Mouse (Mus musculus) hindbrain, embryonic 10.5 days (tissue): ENCODE data around the gene Sec1. TPM values are rescaled to one million over a fixed set of nuclear protein-coding genes. Genes with fewer than 3 reads are reported as not detected.

Experiments
- DNase-seq: peaks from one replicate; pipeline ENCODE4 v3.0.0-alpha.2; 2017; ENCODE audit warnings: low spot score
- H3K27ac ChIP-seq: fragments of 300-500 bp; sonication (generic); 2 replicates; pipeline ENCODE4 v1.5.1; 2016; ENCODE audit warnings: mild to moderate bottlenecking, moderate library complexity
- H3K27me3 ChIP-seq: fragments of 300-500 bp; sonication (generic); 2 replicates; pipeline ENCODE4 v1.6.1; 2016; ENCODE audit warnings: mild to moderate bottlenecking; ENCODE audit not compliant: poor library complexity, insufficient read depth, severe bottlenecking
- H3K36me3 ChIP-seq: fragments of 300-500 bp; sonication (generic); 2 replicates; pipeline ENCODE4 v1.6.1; 2016; ENCODE audit warnings: mild to moderate bottlenecking, moderate library complexity
- H3K4me1 ChIP-seq: fragments of 300-500 bp; sonication (generic); replicated peaks from 2 replicates; pipeline ENCODE4 v1.6.1; 2016; ENCODE audit warnings: mild to moderate bottlenecking
- H3K4me3 ChIP-seq: fragments of 300-500 bp; sonication (generic); 2 replicates; pipeline ENCODE4 v1.5.1; 2016; ENCODE audit warnings: mild to moderate bottlenecking, moderate library complexity
- H3K9me3 ChIP-seq: fragments of 300-500 bp; sonication (generic); 2 replicates; pipeline ENCODE4 v1.6.1; 2016; ENCODE audit warnings: mild to moderate bottlenecking, moderate library complexity
- WGBS: fragments of 180-500 bp; shearing (Covaris S2); methylation state at CpG from one replicate; pipeline ENCODE4 v1.1.7; 2016; 5-methylcytosine and 5-hydroxymethylcytosine counted together
- polyA plus RNA-seq: library from polyadenylated mRNA; unstranded; fragments of >200 nt; fragmentation: Nextera tagmentation; extraction: Ambion mirVana; gene quantifications from 2 replicates; pipeline ENCODE4 v1.2.1, GENCODE M21; 2016

Gene Sec1
- polyA plus RNA-seq, 1 experiment from 2014 or later = 0.77 TPM

DNA sequence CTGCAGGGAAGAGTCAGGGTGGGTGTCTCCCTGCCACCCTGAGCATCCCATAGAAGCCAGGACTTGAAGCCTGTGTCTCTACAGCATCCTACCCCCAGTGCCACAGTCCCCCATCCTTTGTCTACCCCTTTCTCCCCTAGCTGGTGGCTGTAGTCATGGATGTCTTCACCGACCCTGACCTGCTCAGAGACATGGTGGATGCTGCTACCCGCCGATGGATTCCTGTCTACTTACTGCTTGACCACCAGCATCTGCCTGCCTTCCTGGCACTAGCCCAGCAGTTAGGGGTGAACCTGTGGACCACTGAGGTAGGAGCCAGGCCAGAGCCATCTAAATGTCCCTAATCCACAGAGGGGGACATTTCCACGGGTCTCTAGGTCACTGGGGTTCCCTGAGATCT lies 29.1 kb upstream of the Sec1 start:
- DNase-seq = no peak
- no peaks in the 10 kb centered on the region for H3K9me3 ChIP-seq
- no peak overlapping the region for H3K27ac ChIP-seq
- H3K4me3 ChIP-seq = no peak overlapping the region
- H3K27me3 ChIP-seq = no peaks in the 10 kb centered on the region
- 93% methylated on average over 4 of the region's 4 CpGs for WGBS
- H3K4me1 ChIP-seq = peaks cover 32% of the 10 kb centered on the region
- peaks cover 96% of the 10 kb centered on the region for H3K36me3 ChIP-seq

DNA sequence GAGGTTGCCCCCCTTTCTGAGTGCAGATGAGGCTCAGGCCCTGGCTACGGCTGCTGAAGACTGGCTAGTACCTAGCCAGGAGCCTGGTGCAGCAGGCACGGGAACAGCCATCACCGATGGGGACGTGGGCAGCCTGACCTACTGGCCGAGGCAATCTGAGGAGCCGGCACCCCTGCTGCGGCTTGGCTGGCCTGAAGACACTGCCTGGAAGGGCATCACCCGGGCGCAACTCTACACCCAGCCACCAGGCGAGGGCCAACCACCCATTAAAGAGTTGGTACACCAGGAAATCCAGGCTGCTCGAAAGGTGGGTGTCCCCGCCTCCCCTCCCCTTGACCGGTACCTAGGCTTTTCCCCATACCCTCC lies 28.1 kb upstream of the Sec1 start:
- H3K9me3 ChIP-seq = no peaks in the 10 kb centered on the region
- no peaks in the 10 kb centered on the region for H3K27me3 ChIP-seq
- 0 out of 2 replicates have a peak overlapping the region, but pooled peaks have one; percentile 9 for H3K27ac ChIP-seq
- H3K4me3 ChIP-seq = no peak overlapping the region
- H3K36me3 ChIP-seq = peaks cover 86% of the 10 kb centered on the region
- 88% methylated on average over 13 of the region's 13 CpGs for WGBS
- peaks cover 32% of the 10 kb centered on the region for H3K4me1 ChIP-seq
- DNase-seq = no peak

DNA sequence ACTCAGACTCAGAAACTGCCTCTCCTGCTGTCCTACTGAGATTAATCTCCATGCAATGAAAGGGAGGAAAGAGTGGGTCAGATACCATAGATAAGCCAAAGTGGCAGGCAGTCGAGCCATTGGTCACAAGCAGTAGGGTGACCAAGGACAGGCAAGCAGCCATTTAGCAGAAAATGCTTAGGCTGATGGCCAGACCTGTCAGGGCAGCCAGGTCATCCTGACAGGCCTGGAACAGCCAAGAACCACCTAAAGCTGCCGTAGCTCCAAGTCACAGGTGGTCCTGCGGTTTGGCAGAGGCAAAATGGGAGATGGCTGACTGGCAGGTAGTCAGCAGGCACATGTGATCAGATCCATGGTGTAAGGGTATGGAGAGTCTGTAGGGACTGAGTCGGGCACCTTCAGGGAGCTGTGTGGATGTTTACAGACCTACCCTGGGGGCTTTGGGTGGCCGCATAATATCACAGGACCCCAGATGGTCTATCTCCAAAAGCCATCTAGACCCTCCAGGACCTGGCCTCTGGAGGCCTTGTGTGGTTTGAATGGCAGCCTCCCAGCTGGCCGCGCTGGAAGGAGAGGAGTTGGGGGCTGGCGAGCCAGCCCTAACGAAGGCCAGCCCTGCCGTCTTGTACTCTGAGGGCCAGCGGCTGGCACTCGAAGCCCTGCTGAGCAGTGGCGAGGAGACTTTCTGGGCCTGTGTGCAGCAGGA lies 27.6 kb upstream of the Sec1 start:
- H3K36me3 ChIP-seq = peaks cover 81% of the 10 kb centered on the region
- 74% methylated on average over 13 of the region's 13 CpGs for WGBS
- H3K27me3 ChIP-seq = no peaks in the 10 kb centered on the region
- H3K9me3 ChIP-seq = no peaks in the 10 kb centered on the region
- H3K4me3 ChIP-seq = no peak overlapping the region
- 0 out of 2 replicates have a peak overlapping the region, but pooled peaks have one; percentile 9 for H3K27ac ChIP-seq
- DNase-seq = no peak
- H3K4me1 ChIP-seq = peaks cover 37% of the 10 kb centered on the region

DNA sequence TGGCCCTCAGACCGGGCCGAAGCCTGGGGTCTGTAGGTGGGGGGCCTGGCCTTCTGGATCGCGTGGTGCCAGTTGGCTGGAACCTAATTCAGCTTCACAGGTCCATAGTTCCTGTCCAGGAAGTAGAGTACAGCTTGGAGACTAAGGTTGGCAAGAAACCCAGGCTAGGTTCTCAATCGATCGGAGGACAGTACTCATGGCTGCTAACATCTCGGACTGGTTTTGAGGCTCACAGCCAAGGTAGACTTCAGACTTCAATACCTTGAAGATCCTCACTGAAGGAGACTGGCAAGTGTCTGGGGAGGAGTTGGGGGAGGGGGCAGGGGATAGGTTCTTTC lies 27.0 kb upstream of the Sec1 start:
- Histone ChIP-seq H3K27me3 (no peaks in the 10 kb centered on the region), H3K4me1 (peaks cover 43% of the 10 kb centered on the region), H3K36me3 (peaks cover 75% of the 10 kb centered on the region), H3K27ac (no peak overlapping the region), H3K9me3 (no peaks in the 10 kb centered on the region), H3K4me3 (no peak overlapping the region)
- WGBS = 85% methylated on average over 7 of the region's 7 CpGs
- no peak for DNase-seq

DNA sequence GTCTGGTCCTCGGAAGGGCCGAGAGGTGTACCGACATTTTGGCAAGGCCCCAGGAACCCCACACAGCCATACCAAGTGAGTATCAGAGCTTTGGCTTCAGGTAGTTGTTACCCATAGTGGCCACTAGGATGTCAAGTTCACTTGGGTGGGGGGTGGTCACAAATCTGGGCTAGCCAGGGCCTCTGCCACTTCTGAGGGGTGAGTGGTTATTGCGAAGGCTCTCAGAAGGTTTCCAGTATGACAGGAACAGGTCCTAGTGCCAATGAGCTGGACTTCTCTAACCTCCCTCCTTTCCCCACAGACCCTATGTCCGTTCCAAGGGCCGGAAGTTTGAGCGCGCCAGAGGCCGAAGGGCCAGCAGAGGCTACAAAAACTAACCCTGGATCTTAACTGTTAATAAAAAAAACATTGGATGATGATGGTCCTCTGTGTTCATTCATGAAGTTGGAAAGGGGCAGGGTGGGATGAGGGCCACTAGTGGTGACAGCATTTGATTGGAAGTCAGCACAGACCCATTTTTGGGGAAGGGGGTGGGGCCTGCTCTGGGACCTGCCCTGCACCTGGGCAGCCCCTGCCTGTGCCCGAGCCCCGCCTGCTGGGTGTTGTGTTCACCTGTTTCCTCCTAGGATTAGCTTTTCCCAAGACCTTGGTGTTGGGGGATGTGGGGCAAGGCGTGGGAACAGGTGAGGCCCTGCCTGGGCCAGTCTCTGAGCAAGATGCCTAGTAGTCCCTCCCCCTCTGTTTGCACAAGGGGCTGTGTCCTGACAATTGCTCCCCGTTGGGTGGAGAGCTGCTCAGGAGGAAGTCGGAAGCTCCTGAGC lies 26.4 kb upstream of the Sec1 start, which contains the start of gene Fam83e:
TSS of gene Fam83e (plus strand) at position 800 of the 821 bp plus-strand sequence.
- 88% methylated on average over 14 of the region's 14 CpGs for WGBS
- Histone ChIP-seq H3K4me3 (peak within 1 kb of the TSS; percentile 91; the same call in 1 of the 2 replicates), H3K4me1 (peaks cover 48% of the 10 kb centered on the region), H3K27ac (no peak within 1 kb of the TSS), H3K27me3 (no peaks in the 10 kb centered on the region), H3K36me3 (peaks cover 69% of the 10 kb centered on the region), H3K9me3 (no peaks in the 10 kb centered on the region)
- DNase-seq = no peak

DNA sequence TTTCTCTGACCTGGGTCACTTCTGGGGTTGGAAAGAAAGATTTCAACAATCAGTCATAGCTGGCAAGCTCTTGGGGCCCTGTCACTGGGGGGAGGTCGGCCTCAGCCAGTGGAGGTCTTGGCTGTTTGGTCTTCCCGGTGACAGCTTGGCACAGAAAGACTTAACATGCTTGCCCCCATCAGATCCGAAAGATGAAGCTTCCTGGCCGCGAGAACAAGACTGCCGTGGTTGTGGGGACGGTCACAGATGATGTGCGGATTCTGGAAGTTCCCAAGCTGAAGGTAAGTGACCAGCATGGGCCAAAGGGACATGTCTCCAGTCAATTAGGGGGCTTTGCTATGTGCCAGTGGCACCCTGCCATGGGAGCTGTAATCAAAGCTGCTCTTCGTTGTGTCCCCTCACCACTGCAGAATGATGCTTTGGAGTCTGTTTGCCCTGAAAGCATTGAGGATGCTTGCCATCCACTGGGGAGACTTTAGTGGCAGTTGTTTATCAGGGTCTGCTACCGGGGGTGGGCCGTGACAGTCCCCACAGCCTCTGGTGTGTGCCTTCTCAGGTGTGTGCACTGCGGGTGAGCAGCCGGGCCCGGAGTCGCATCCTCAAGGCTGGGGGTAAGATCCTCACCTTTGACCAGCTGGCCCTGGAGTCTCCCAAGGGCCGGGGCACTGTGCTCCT lies 25.7 kb upstream of the Sec1 start:
- Histone ChIP-seq H3K4me3 (peak overlapping the region; percentile 91), H3K9me3 (no peaks in the 10 kb centered on the region), H3K4me1 (peaks cover 55% of the 10 kb centered on the region), H3K27me3 (no peaks in the 10 kb centered on the region), H3K36me3 (peaks cover 62% of the 10 kb centered on the region), H3K27ac (no peak overlapping the region)
- WGBS = 91% methylated on average over 16 of the region's 16 CpGs
- DNase-seq = no peak

DNA sequence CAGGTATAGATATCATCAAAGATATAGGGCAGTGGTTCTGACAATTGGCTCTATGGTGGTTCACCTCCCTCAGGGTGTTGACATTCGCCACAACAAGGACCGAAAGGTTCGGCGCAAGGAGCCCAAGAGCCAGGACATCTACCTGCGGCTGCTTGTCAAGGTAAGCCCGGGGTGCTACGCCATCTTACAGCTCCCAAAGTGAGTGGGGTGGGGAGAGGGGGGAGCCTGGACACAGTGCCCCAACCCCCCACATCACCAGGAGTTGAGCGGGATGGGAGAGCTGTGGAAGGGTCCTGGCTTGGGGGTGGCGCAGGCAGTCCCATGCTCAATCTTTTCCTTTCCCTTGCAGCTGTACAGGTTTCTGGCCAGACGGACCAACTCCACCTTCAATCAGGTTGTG lies 25.0 kb upstream of the Sec1 start:
- Histone ChIP-seq H3K4me1 (peaks cover 62% of the 10 kb centered on the region), H3K27me3 (no peaks in the 10 kb centered on the region), H3K9me3 (no peaks in the 10 kb centered on the region), H3K4me3 (peak overlapping the region; percentile 91), H3K27ac (peak overlapping the region; percentile 98), H3K36me3 (peaks cover 55% of the 10 kb centered on the region)
- 86% methylated on average over 10 of the region's 10 CpGs for WGBS
- no peak for DNase-seq

DNA sequence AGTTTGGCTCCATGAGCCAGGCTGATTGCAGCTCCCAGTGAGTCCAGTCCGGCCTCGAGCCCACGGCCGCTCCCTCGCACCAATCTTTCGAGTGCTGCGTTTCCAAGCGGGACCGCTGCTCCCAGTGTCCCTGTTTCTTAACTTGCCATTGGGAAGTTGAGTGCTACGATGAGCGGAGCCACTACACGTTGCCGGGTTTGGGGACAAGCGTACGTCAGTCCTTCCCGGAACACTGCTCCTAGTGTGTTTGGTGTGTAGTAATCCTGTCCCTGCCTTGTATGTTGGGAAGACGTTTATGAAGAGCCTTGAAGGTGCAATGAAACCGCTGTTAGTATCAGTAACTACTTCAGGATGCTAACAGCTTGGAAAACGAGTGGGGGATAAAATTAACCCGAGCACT lies 24.1 kb upstream of the Sec1 start:
- Histone ChIP-seq H3K9me3 (no peaks in the 10 kb centered on the region), H3K27ac (peak overlapping the region; percentile 98), H3K4me3 (peak overlapping the region; percentile 91), H3K27me3 (no peaks in the 10 kb centered on the region), H3K4me1 (peaks cover 66% of the 10 kb centered on the region), H3K36me3 (peaks cover 51% of the 10 kb centered on the region)
- under 1% methylated on average over 20 of the region's 20 CpGs for WGBS
- no peak for DNase-seq

DNA sequence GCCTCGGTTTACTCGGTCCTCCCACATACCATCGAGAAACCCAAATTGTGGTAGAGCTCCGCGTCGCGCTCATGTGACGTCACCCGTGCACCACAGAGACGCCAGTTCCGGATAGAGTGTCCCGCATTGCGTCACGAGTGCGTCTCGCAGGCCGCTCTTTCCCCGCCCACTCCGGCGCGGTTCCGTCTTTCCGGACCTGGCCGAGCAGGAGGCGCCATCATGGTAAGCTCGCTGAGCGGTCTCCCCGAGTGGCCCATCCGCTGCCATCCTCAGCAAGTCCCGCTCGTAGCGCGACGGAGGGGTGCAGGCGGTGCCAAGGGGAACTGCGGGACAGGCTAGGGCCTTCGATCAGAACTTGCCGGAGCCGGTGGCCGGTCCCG lies 23.7 kb upstream of the Sec1 start, which contains the start of gene Sphk2:
TSS of gene Sphk2 (minus strand) at position 85 of the 380 bp plus-strand sequence.
- peak; percentile 99 for DNase-seq
- peaks cover 69% of the 10 kb centered on the region for H3K4me1 ChIP-seq
- H3K9me3 ChIP-seq = no peaks in the 10 kb centered on the region
- peak within 1 kb of the TSS; percentile 91 for H3K4me3 ChIP-seq
- peak within 1 kb of the TSS; percentile 98 for H3K27ac ChIP-seq
- H3K27me3 ChIP-seq = no peaks in the 10 kb centered on the region
- under 1% methylated on average over 41 of the region's 41 CpGs for WGBS
- H3K36me3 ChIP-seq = peaks cover 51% of the 10 kb centered on the region

DNA sequence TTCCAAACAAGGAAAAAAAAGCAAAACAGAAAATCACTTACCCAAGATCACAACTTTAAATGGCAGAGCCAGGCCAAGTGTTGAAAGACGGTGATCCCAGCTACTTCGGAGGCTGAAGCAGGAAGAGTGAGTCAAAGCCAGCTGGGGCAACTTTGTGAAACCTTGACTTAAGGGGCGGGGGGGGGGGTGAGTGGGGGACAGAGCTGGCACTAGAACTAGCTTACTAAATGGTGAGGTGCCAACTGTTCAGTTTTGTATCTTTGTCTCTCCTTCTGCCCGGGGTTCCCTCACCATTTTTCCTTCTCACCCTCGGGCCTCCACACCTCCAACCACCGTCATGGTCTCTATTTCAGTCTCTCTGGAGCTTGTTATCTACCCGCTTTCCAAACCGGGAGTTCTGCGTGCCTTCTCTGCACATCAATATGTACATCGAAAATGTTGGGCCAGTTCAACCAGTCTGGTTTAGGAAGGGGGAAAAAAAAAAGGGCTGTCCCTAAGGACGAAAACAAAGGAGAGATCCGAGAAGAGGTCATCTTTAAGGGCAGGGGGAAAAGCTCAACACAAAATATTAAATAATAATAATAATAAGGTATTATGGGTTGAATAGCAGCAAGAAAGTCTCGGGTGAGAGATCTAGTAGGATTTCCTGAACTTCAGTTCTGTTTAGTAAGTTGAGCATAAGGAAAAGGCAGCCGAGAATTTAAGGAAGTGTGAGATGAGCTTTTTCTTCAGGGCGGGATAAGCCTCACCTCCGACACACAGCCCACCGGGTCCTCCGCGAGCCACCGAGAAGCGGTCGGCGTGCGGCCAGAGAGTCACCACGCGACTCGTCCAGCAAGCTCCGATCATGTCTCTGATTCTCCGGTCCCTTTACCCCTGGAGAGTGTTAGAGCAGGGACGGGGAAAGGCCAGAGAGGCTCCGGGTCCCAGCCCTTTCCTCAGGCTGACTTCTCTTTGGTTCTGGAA lies 23.0 kb upstream of the Sec1 start:
- 11% methylated on average over 31 of the region's 31 CpGs for WGBS

DNA sequence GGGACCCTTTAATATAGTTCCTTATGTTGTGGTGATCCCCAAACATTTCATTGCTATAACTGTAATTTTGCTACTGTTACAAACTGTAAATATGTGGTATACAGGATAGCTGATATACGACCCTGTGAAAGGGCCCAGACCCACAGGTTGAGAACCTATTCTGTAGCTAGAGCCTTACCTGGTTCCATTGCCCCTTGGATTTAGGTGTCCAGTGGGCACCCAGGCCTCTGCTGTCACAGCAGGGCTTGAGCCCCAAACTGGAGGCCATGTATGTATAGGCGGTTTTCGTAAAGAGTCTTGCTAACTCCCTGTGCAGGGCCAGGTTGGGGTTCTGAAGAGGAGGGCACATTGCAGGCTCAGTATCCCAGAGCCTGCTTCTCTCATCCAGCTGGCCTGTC lies 22.3 kb upstream of the Sec1 start:
- H3K27me3 ChIP-seq = no peaks in the 10 kb centered on the region
- no peak for DNase-seq
- peaks cover 51% of the 10 kb centered on the region for H3K36me3 ChIP-seq
- peaks cover 60% of the 10 kb centered on the region for H3K4me1 ChIP-seq
- no peak overlapping the region; the same call in 1 of the 2 replicates for H3K27ac ChIP-seq
- H3K4me3 ChIP-seq = peak overlapping the region; percentile 91
- H3K9me3 ChIP-seq = no peaks in the 10 kb centered on the region
- 92% methylated on average over 3 of the region's 3 CpGs for WGBS

More for the DNA sequence above, 23.0 kb upstream of the Sec1 start:
- Histone ChIP-seq H3K4me1 (peaks cover 67% of the 10 kb centered on the region), H3K4me3 (peak overlapping the region; percentile 91), H3K27me3 (no peaks in the 10 kb centered on the region), H3K27ac (peak overlapping the region; percentile 98), H3K9me3 (no peaks in the 10 kb centered on the region), H3K36me3 (peaks cover 51% of the 10 kb centered on the region)
- no peak for DNase-seq
